Mouse (Mus musculus) left cerebral cortex, postnatal 14 days (tissue): Measurements from ENCODE around the gene Fam166a. TPM values are rescaled to one million over a fixed set of nuclear protein-coding genes. Genes with fewer than 3 reads are reported as not detected.

Experiments used
- DNase-seq, 2 experiments: peaks; one replicate each; pipeline ENCODE4 v3.0.0; 2021 to 2022; ENCODE audit warnings: low spot score in 2 of 2, mixed read lengths in 1 of 2
- intact Hi-C: fragments of 180-260 bp; cut with DNase I; formaldehyde crosslinking; loops from one replicate; pipeline ENCODE4 v1.15.1; 2025
- long read RNA-seq, 2 experiments: library from polyadenylated mRNA; stranded (forward); transcript quantifications; one replicate each; pipeline ENCODE4 v2.0.0; 2021
- total RNA-seq, 2 experiments: library from RNA; stranded (reverse); gene quantifications; 2 replicates each; pipeline ENCODE4 v1.2.3; 2021

Gene Fam166a
- not detected for total RNA-seq
- long read RNA-seq, experiment 1, result 0 reads
- long read RNA-seq, experiment 2, result 0 reads

- no peak for DNase-seq
- intact Hi-C loops, result no loop called here
Observed at GRCm38 (mm10) chr2:25218445-25218844, at the start of gene Fam166a. Gene Fam166a, plus strand, starts transcription at chr2:25218745.

- DNase-seq, result no peak
- intact Hi-C loops, result no loop called here
Observed at GRCm38 (mm10) chr2:25169778-25170177, 48.8 kb upstream of the Fam166a start.

GRCm38 (mm10) chr2:25170326-25171100 lies 48.0 kb upstream of the Fam166a start:
- no peak for DNase-seq
- intact Hi-C loops, result no loop called here

- DNase-seq, result no peak
- intact Hi-C loops, result no loop called here
Observed at GRCm38 (mm10) chr2:25171101-25171768, 47.3 kb upstream of the Fam166a start.

GRCm38 (mm10) chr2:25171769-25172153 lies 46.8 kb upstream of the Fam166a start:
- intact Hi-C loops, result no loop called here
- no peak for DNase-seq

- intact Hi-C loops, result no loop called here
Observed at GRCm38 (mm10) chr2:25172629-25173028, 45.9 kb upstream of the Fam166a start.

GRCm38 (mm10) chr2:25173821-25174220 lies 44.7 kb upstream of the Fam166a start:
- intact Hi-C loops, result no loop called here
- DNase-seq, result no peak

More at GRCm38 (mm10) chr2:25172629-25173028, 45.9 kb upstream of the Fam166a start:
- DNase-seq, result no peak

GRCm38 (mm10) chr2:25174866-25175689 lies 43.5 kb upstream of the Fam166a start:
- intact Hi-C loops, result loop anchor here (5.0 kb wide), 1 partner anchor 48 kb away; no protein-coding TSS in a partner anchor
- DNase-seq, result no peak

GRCm38 (mm10) chr2:25175690-25176078 lies 42.9 kb upstream of the Fam166a start:
- intact Hi-C loops, result loop anchor here (5.0 kb wide), 1 partner anchor 48 kb away; no protein-coding TSS in a partner anchor
- DNase-seq, result no peak

- intact Hi-C loops, result loop anchor here (5.0 kb wide), 1 partner anchor 49 kb away; no protein-coding TSS in a partner anchor
- no peak for DNase-seq
Observed at GRCm38 (mm10) chr2:25176573-25176972, 42.0 kb upstream of the Fam166a start.

GRCm38 (mm10) chr2:25177076-25177475 lies 41.5 kb upstream of the Fam166a start:
- intact Hi-C loops, result loop anchor here (5.0 kb wide), 1 partner anchor 50 kb away; no protein-coding TSS in a partner anchor
- no peak for DNase-seq

- DNase-seq, result peak; percentile 64 to 68
- intact Hi-C loops, result loop anchor here (5.0 kb wide), 1 partner anchor 50 kb away; no protein-coding TSS in a partner anchor
Observed at GRCm38 (mm10) chr2:25177685-25178084, 40.9 kb upstream of the Fam166a start.

- intact Hi-C loops, result loop anchor here (5.0 kb wide), 1 partner anchor 51 kb away; no protein-coding TSS in a partner anchor
- DNase-seq, result peak; percentile 49 to 60
Observed at GRCm38 (mm10) chr2:25178285-25178972, 40.1 kb upstream of the Fam166a start.

- DNase-seq, result no peak
- intact Hi-C loops, result loop anchor here (5.0 kb wide), 3 partner anchors 52 to 217 kb away; partner anchors contain the start of gene Dph7
Observed at GRCm38 (mm10) chr2:25179566-25180217, 38.9 kb upstream of the Fam166a start.

GRCm38 (mm10) chr2:25180478-25180903 lies 38.1 kb upstream of the Fam166a start, which contains the start of gene Nrarp:
Gene Nrarp, plus strand, starts transcription at chr2:25180758.
- intact Hi-C loops, result loop anchor here (5.0 kb wide), 2 partner anchors 78 to 218 kb away; partner anchors contain the start of gene Dph7

GRCm38 (mm10) chr2:25180973-25181890 lies 37.3 kb upstream of the Fam166a start:
- intact Hi-C loops, result loop anchor here (5.0 kb wide), 2 partner anchors 79 to 219 kb away; partner anchors contain the start of gene Dph7
- DNase-seq, result peak; percentile 31 to 36

More at GRCm38 (mm10) chr2:25180478-25180903, 38.1 kb upstream of the Fam166a start, which contains the start of gene Nrarp:
- DNase-seq, result peak; percentile 95 to 97

- DNase-seq, result no peak
- intact Hi-C loops, result loop anchor here (5.0 kb wide), 2 partner anchors 80 to 220 kb away; partner anchors contain the start of gene Dph7
Observed at GRCm38 (mm10) chr2:25181891-25182397, 36.6 kb upstream of the Fam166a start.
